Mouse (Mus musculus) neural tube, embryonic 12.5 days (tissue): Measurements from ENCODE around the gene Mef2c. TPM values are rescaled to one million over a fixed set of nuclear protein-coding genes. Genes with fewer than 3 reads are reported as not detected.

ENCODE experiments used
- ATAC-seq: fragments of 200-750 bp; cut with Nextera tagmentation; 2 replicates; pipeline ENCODE4 v1.8.0; 2017; ENCODE audit warnings: low read depth, mild to moderate bottlenecking, moderate TSS enrichment, moderate library complexity; ENCODE audit not compliant: low FRiP score
- H3K27ac ChIP-seq: fragments of 300-500 bp; sonication (generic); 2 replicates; pipeline ENCODE4 v1.5.1; 2016
- H3K27me3 ChIP-seq: fragments of 300-500 bp; sonication (generic); replicated peaks from 2 replicates; pipeline ENCODE4 v1.6.1; 2016; ENCODE audit warnings: mild to moderate bottlenecking
- H3K36me3 ChIP-seq: fragments of 300-500 bp; sonication (generic); 2 replicates; pipeline ENCODE4 v1.6.1; 2016; ENCODE audit warnings: mild to moderate bottlenecking
- H3K4me1 ChIP-seq: fragments of 300-500 bp; sonication (generic); 2 replicates; pipeline ENCODE4 v1.6.1; 2016
- H3K4me2 ChIP-seq: fragments of 300-500 bp; sonication (generic); replicated peaks from 2 replicates; pipeline ENCODE4 v1.6.1; 2016; ENCODE audit warnings: mild to moderate bottlenecking
- H3K4me3 ChIP-seq: fragments of 300-500 bp; sonication (generic); 2 replicates; pipeline ENCODE4 v1.5.1; 2016
- H3K9ac ChIP-seq: fragments of 300-500 bp; sonication (generic); 2 replicates; pipeline ENCODE4 v1.6.1; 2016; ENCODE audit warnings: mild to moderate bottlenecking
- H3K9me3 ChIP-seq: fragments of 300-500 bp; sonication (generic); 2 replicates; pipeline ENCODE4 v1.6.1; 2016; ENCODE audit warnings: mild to moderate bottlenecking
- WGBS: fragments of 180-500 bp; shearing (Covaris S2); methylation state at CpG from one replicate; pipeline ENCODE4 v1.1.7; 2016; 5-methylcytosine and 5-hydroxymethylcytosine counted together
- polyA plus RNA-seq: library from polyadenylated mRNA; unstranded; fragments of >200 nt; fragmentation: Nextera tagmentation; extraction: Ambion mirVana; gene quantifications from 2 replicates; pipeline ENCODE4 v1.2.1, GENCODE M21; 2016

The Mef2c gene
- polyA plus RNA-seq, 1 experiment from 2014 or later: 32.8 TPM

GRCm38 (mm10) chr13:83526066-83526465 lies 22.2 kb downstream of the Mef2c start:
- no peaks in the 10 kb centered on the region for H3K36me3 ChIP-seq
- no peak overlapping the region for H3K4me2 ChIP-seq
- no peaks in the 10 kb centered on the region for H3K4me1 ChIP-seq
- H3K4me3 ChIP-seq: no peak overlapping the region
- no peak for ATAC-seq
- WGBS: 51% methylated on average over 6 of the region's 6 CpGs
- H3K9me3 ChIP-seq: no peaks in the 10 kb centered on the region
- H3K9ac ChIP-seq: no peak overlapping the region
- no peak overlapping the region for H3K27ac ChIP-seq
- H3K27me3 ChIP-seq: no peaks in the 10 kb centered on the region

- ATAC-seq: no peak
- 75% methylated on average over 9 of the region's 9 CpGs for WGBS
- H3K27me3 ChIP-seq: no peaks in the 10 kb centered on the region
- H3K9me3 ChIP-seq: no peaks in the 10 kb centered on the region
- no peak overlapping the region for H3K27ac ChIP-seq
- H3K9ac ChIP-seq: no peak overlapping the region
- no peaks in the 10 kb centered on the region for H3K36me3 ChIP-seq
- no peak overlapping the region for H3K4me2 ChIP-seq
- H3K4me3 ChIP-seq: no peak overlapping the region
- no peaks in the 10 kb centered on the region for H3K4me1 ChIP-seq
Measured at GRCm38 (mm10) chr13:83527921-83528320, 24.1 kb downstream of the Mef2c start.

GRCm38 (mm10) chr13:83529729-83530314 lies 26.0 kb downstream of the Mef2c start:
- H3K9ac ChIP-seq: no peak overlapping the region
- WGBS: 80% methylated on average over 8 of the region's 8 CpGs
- no peak overlapping the region for H3K27ac ChIP-seq
- H3K9me3 ChIP-seq: no peaks in the 10 kb centered on the region
- H3K4me2 ChIP-seq: no peak overlapping the region
- no peaks in the 10 kb centered on the region for H3K4me1 ChIP-seq
- H3K4me3 ChIP-seq: no peak overlapping the region
- H3K27me3 ChIP-seq: no peaks in the 10 kb centered on the region
- ATAC-seq: no peak
- no peaks in the 10 kb centered on the region for H3K36me3 ChIP-seq

GRCm38 (mm10) chr13:83530889-83531288 lies 27.1 kb downstream of the Mef2c start:
- Histone ChIP-seq H3K9ac (no peak overlapping the region), H3K4me2 (no peak overlapping the region), H3K4me1 (no peaks in the 10 kb centered on the region), H3K36me3 (no peaks in the 10 kb centered on the region), H3K4me3 (no peak overlapping the region), H3K27me3 (no peaks in the 10 kb centered on the region), H3K27ac (no peak overlapping the region), H3K9me3 (no peaks in the 10 kb centered on the region)
- 84% methylated on average over 4 of the region's 4 CpGs for WGBS
- no peak for ATAC-seq

GRCm38 (mm10) chr13:83531968-83532591 lies 28.2 kb downstream of the Mef2c start:
- Histone ChIP-seq H3K9me3 (no peaks in the 10 kb centered on the region), H3K27ac (no peak overlapping the region), H3K9ac (no peak overlapping the region), H3K4me1 (no peaks in the 10 kb centered on the region), H3K36me3 (no peaks in the 10 kb centered on the region), H3K4me3 (no peak overlapping the region), H3K27me3 (no peaks in the 10 kb centered on the region), H3K4me2 (no peak overlapping the region)
- no peak for ATAC-seq
- 58% methylated on average over 8 of the region's 8 CpGs for WGBS

GRCm38 (mm10) chr13:83536361-83536760 lies 32.5 kb downstream of the Mef2c start:
- no peak for ATAC-seq
- H3K9ac ChIP-seq: no peak overlapping the region
- no peak overlapping the region for H3K27ac ChIP-seq
- no peak overlapping the region for H3K4me2 ChIP-seq
- H3K4me1 ChIP-seq: no peaks in the 10 kb centered on the region
- no peaks in the 10 kb centered on the region for H3K36me3 ChIP-seq
- H3K9me3 ChIP-seq: no peaks in the 10 kb centered on the region
- H3K27me3 ChIP-seq: no peaks in the 10 kb centered on the region
- no peak overlapping the region for H3K4me3 ChIP-seq
- WGBS: 85% methylated on average over 3 of the region's 3 CpGs

GRCm38 (mm10) chr13:83537163-83537562 lies 33.3 kb downstream of the Mef2c start:
- 77% methylated on average over 5 of the region's 5 CpGs for WGBS
- no peaks in the 10 kb centered on the region for H3K9me3 ChIP-seq
- no peaks in the 10 kb centered on the region for H3K4me1 ChIP-seq
- H3K27me3 ChIP-seq: no peaks in the 10 kb centered on the region
- no peak overlapping the region for H3K4me2 ChIP-seq
- no peak overlapping the region for H3K27ac ChIP-seq
- H3K4me3 ChIP-seq: no peak overlapping the region
- no peak for ATAC-seq
- no peak overlapping the region for H3K9ac ChIP-seq
- H3K36me3 ChIP-seq: no peaks in the 10 kb centered on the region

- Histone ChIP-seq H3K4me1 (no peaks in the 10 kb centered on the region), H3K9me3 (no peaks in the 10 kb centered on the region), H3K4me3 (no peak overlapping the region), H3K4me2 (no peak overlapping the region), H3K9ac (no peak overlapping the region), H3K27ac (no peak overlapping the region), H3K27me3 (no peaks in the 10 kb centered on the region), H3K36me3 (no peaks in the 10 kb centered on the region)
- ATAC-seq: no peak
Measured at GRCm38 (mm10) chr13:83539921-83540320, 36.1 kb downstream of the Mef2c start.

GRCm38 (mm10) chr13:83542666-83543065 lies 38.8 kb downstream of the Mef2c start:
- H3K27ac ChIP-seq: no peak overlapping the region
- H3K9ac ChIP-seq: no peak overlapping the region
- no peak overlapping the region for H3K4me3 ChIP-seq
- H3K36me3 ChIP-seq: no peaks in the 10 kb centered on the region
- no peak for ATAC-seq
- H3K9me3 ChIP-seq: no peaks in the 10 kb centered on the region
- H3K4me1 ChIP-seq: no peaks in the 10 kb centered on the region
- H3K27me3 ChIP-seq: no peaks in the 10 kb centered on the region
- 70% methylated on average over 5 of the region's 5 CpGs for WGBS
- no peak overlapping the region for H3K4me2 ChIP-seq

- Histone ChIP-seq H3K36me3 (no peaks in the 10 kb centered on the region), H3K4me3 (no peak overlapping the region), H3K27ac (no peak overlapping the region), H3K4me1 (no peaks in the 10 kb centered on the region), H3K9ac (no peak overlapping the region), H3K27me3 (no peaks in the 10 kb centered on the region), H3K4me2 (no peak overlapping the region), H3K9me3 (no peaks in the 10 kb centered on the region)
- no peak for ATAC-seq
- 83% methylated on average over 4 of the region's 4 CpGs for WGBS
Measured at GRCm38 (mm10) chr13:83544707-83545106, 40.9 kb downstream of the Mef2c start.

- no peak for ATAC-seq
- H3K9me3 ChIP-seq: no peaks in the 10 kb centered on the region
Measured at GRCm38 (mm10) chr13:83546876-83547275, 43.0 kb downstream of the Mef2c start.

GRCm38 (mm10) chr13:83551259-83551658 lies 47.4 kb downstream of the Mef2c start:
- H3K4me3 ChIP-seq: no peak overlapping the region
- no peaks in the 10 kb centered on the region for H3K36me3 ChIP-seq
- H3K9me3 ChIP-seq: no peaks in the 10 kb centered on the region
- no peak overlapping the region for H3K4me2 ChIP-seq
- H3K9ac ChIP-seq: no peak overlapping the region
- no peak for ATAC-seq
- H3K4me1 ChIP-seq: no peaks in the 10 kb centered on the region
- H3K27me3 ChIP-seq: no peaks in the 10 kb centered on the region
- H3K27ac ChIP-seq: no peak overlapping the region

More at GRCm38 (mm10) chr13:83546876-83547275, 43.0 kb downstream of the Mef2c start:
- Histone ChIP-seq H3K36me3 (no peaks in the 10 kb centered on the region), H3K4me3 (no peak overlapping the region), H3K4me1 (no peaks in the 10 kb centered on the region), H3K9ac (no peak overlapping the region), H3K27ac (no peak overlapping the region), H3K27me3 (no peaks in the 10 kb centered on the region), H3K4me2 (no peak overlapping the region)
- WGBS: 96% methylated on average over 5 of the region's 5 CpGs

- Histone ChIP-seq H3K4me2 (no peak overlapping the region), H3K27me3 (no peaks in the 10 kb centered on the region), H3K4me1 (no peaks in the 10 kb centered on the region), H3K4me3 (no peak overlapping the region), H3K36me3 (no peaks in the 10 kb centered on the region), H3K9ac (no peak overlapping the region), H3K9me3 (no peaks in the 10 kb centered on the region), H3K27ac (no peak overlapping the region)
- 78% methylated on average over 1 of the region's 1 CpGs for WGBS
- ATAC-seq: no peak
Measured at GRCm38 (mm10) chr13:83552051-83552450, 48.2 kb downstream of the Mef2c start.
